Mouse (Mus musculus): Measurements from ENCODE around the gene Fxyd7.
A peak's percentile ranks its signal among the peaks of the same experiment; 100 is the strongest.

The Fxyd7 gene

GRCm38 (mm10) chr7:31051321-31052021 lies at the start of gene Fxyd7:
Gene Fxyd7 (minus strand): TSS chr7:31051467.
- no peak for DNase-seq

DNA sequence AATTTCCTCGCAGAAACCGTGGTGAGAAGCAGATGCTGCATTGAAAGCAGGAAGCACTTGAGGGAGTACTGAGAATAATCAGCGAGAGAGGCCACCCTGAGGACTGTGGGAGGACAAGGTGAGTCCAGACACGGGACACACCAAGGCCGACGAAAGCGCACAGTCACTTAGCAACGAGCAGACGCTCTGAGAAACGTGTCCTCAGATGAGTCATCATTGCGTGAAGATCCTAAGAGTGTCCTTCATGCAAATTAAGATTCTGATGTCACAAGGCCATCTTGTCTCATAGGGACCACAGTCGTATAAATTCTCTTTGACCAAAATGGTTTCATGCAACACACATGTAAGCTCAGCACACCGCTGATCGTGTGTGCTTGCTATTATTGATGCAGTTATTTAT lies 49.5 kb upstream of the Fxyd7 start:
- DNase-seq = no peak

DNA sequence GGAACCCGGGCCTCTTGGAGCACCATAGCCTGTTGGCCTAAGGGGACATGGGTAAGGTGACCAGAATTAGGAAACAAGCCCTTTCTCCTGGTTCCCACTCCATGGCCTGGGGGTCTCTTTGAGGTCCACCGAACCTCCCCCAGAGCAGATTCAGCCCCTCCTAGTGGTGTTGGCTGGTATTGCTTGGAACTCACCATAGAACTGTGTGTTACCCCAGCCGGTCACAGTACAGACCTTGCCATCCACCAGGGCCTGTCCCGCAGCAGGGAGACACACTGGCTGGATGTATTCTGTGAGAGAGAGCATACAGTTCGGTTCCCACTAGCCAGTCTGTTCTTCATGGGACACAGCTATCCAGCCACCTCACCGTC lies 48.3 kb upstream of the Fxyd7 start:
- DNase-seq = no peak

- no peak for DNase-seq
Measured at GRCm38 (mm10) chr7:31098697-31099611, 47.7 kb upstream of the Fxyd7 start.

GRCm38 (mm10) chr7:31097583-31098248 lies 46.4 kb upstream of the Fxyd7 start:
- peak; percentile 96 for DNase-seq

DNA sequence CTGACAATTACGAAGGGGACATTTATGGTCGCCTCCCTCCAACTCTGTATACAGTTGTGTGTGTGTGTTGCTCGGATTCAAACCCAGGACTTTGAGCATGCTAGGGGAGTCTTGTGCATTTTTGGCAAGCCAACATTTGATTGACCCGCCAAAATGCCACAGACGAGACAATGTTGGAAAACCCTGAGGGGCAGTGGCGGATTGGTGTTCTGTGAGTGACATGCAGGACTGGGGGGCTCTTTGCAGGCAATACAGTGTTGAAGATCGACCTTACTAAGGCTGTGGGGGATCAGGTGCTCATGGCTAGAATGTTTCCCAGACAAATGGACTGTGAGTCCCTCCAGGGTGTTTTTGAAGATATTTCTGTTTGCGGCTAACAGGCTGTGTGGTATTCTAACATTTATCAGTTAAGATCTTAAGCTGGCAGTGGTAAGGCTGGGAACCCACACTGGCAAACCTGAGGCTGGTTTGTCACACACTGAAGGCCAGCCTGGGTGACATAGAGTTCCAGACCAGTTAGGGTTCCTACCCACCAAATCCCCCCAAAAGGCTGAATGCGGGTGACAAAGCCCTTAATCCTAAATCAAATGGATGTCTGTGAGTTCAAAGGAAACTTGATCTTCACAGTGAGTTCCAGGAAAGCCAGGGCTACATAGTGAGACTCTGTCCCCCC lies 45.8 kb upstream of the Fxyd7 start:
- DNase-seq = no peak

- no peak for DNase-seq
Measured at GRCm38 (mm10) chr7:31094774-31095501, 43.7 kb upstream of the Fxyd7 start.

DNA sequence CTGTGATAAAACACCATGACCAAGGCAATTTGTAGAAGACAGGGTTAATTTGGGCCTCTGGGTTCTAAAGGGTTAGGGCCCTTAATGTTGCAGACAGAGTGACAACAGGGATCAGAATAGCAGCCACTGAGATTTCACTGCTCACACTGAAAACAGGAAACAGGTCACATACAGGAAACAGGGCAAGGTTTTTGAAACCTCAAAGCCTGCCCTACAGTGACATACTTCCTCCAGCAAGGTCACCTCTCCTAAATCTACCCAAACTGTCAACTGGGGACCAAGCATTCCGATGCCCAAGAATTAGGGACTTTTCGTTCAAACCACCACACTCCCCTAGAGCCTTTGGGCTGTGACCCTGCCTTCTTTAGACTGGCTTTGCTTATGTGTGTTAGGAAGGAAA lies 38.5 kb upstream of the Fxyd7 start:
- no peak for DNase-seq

DNA sequence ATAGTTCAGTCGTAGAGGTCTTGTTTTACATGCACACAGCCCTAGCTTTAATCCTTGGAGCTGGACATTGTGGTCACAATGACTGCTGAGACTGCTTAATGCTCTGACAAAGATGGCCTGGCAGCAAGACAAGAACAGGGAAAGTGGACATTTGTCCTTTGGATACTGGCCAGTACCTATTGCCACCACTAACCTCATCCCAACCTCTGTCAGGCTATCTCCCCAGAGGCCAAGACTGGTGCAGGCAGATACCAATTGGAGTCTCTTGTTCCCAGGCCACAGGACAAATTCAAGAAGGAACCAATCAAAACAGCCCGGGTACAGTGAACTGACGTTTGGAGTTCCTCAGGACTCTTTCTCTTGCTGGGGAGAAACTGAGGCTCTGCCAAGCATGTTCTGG lies 36.9 kb upstream of the Fxyd7 start:
- no peak for DNase-seq

GRCm38 (mm10) chr7:31087262-31087661 lies 36.0 kb upstream of the Fxyd7 start:
- no peak for DNase-seq

DNA sequence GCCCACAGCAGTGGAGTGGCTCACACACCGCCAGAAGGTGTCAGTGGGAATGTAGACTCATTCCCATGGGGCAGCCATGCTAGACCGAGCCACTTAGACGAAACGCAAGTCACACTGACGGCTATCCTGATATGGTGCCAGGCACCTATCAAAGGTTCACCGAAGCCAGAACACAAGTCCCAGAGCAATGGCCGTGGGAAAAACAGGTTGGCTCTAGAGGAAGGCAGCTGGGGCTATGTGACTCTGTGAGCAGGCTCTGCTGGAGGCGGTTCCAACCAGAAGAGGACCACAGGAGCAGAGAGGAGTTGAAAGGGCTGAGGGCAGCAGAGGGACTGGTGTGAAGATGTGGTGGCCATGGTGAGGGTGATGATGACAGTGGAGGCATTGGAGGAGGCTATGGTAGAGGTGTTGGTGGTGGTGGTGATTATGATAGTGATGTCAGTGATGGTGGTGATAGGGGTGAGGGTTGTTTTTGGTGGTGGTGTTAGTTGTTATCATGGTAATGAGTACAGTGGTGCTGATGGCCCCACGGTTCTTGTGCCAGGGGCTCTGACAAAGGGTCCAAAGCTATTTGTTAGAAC lies 35.0 kb upstream of the Fxyd7 start:
- no peak for DNase-seq

- peak; percentile 43 for DNase-seq
Measured at GRCm38 (mm10) chr7:31085171-31085570, 33.9 kb upstream of the Fxyd7 start.

- DNase-seq = no peak
Measured at GRCm38 (mm10) chr7:31084140-31084539, 32.9 kb upstream of the Fxyd7 start.

DNA sequence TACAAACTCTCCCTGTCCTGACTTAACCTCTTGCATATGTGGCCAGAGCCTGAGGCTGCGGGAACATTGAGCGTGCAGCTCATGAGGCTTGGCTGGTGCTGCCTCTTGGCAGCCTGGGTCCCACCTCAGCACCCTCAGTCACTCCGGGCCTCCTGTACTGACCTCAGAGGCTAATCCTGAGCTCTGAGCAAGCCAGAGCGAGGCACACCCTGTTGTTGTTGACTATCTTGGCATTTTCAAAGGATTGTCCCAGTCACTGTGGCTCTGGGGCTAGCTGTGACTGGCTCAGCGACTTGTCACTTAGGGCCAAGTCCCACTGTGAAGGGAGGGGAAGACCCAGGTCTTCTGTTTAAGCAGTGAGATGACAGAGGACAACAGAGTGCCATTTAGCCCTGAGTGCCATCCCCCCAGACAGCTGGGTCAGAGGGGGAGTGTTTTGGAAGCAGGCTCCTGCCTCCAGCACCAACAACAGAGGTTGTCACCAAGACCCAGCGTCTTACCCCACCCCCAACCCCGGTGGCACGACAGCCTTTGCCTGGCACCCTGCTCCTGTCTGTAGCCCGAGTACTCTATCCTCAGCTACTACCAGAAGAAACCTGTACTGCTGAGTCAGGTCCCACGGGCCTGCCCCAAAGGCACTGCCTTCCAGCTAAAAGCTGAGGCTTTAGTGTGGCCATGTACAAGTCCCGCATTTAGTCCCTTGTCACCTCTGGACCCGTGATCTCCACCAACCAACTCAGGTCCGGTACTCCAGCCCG lies 31.7 kb upstream of the Fxyd7 start:
- peak; percentile 49 for DNase-seq

- DNase-seq = no peak
Measured at GRCm38 (mm10) chr7:31082106-31082505, 30.8 kb upstream of the Fxyd7 start.

GRCm38 (mm10) chr7:31081106-31081505 lies 29.8 kb upstream of the Fxyd7 start:
- DNase-seq = no peak

- DNase-seq = no peak
Measured at GRCm38 (mm10) chr7:31080611-31081010, 29.3 kb upstream of the Fxyd7 start.

- DNase-seq = no peak
Measured at GRCm38 (mm10) chr7:31079670-31080069, 28.4 kb upstream of the Fxyd7 start.

- peak; percentile 60 for DNase-seq
Measured at GRCm38 (mm10) chr7:31077885-31078445, 26.7 kb upstream of the Fxyd7 start.

- DNase-seq = no peak
Measured at GRCm38 (mm10) chr7:31077470-31077869, 26.2 kb upstream of the Fxyd7 start.

GRCm38 (mm10) chr7:31076492-31076891 lies 25.2 kb upstream of the Fxyd7 start, which contains the start of gene Fxyd3:
Gene Fxyd3 (minus strand): TSS chr7:31076704.
- no peak for DNase-seq
